Mouse (Mus musculus): ENCODE results near the gene Ece2. TPM values are rescaled to one million over a fixed set of nuclear protein-coding genes. Genes with fewer than 3 reads are reported as not detected.

Gene Ece2
- total RNA-seq, 4 experiments from 2014 or later = 28.2 to 33.5 (median 30.5) TPM

DNA sequence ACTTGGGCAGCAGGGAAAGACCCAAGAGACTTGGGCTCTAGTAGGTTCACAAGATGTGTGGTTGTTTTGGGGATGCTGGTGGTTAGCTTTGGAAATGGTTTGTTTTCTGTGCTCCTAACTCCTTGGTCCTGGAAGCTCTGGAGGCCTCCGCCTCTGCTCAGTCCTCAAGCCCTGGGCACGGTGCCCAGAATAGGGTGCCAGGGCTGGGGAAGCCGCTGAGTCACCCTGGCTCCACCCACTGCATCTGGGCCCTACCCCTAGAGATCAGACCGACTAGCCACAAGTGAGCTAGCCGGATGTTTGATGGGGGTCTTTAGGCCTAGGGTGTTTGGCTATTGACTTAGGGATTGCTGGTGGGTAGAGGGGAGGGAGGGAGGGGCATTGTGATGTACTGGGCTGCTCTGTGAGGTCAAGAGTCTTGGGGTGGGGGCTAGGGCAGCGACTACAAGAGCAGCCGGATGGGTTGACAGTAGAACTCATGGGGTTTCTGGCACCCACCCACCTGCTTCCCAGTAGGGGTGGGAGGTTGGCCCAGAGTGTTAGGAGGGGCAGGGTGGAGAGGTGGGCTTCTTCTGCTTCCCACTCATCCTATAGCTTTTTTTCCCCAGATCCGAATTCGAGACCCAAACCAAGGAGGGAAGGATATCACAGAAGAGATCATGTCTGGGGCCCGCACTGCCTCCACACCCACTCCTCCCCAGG lies 48.5 kb downstream of the Ece2 start:
- peak in 1 of 2 experiments; percentile 80 for DNase-seq (ENCODE audit: low spot score in 2 of 2)

DNA sequence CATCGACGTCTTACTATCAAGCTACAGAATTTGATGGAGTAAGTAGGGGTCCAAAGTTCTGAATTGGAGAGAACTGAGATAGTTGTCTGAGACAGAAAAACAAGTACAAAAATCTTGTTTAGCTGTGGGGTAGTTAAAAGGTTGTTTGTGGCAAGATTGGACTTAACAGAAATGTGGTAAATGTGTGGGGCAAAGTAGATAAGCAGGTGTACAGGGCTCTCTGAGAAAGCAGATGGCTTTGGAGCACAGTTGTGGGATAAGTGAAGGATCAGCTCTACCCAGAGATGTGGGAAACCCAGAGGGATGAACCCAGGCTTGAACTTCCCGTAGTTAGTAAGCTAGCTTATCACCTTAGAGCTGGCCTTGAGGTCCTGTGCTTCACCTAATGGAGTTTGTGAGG lies 61.1 kb downstream of the Ece2 start:
- DNase-seq (ENCODE audit: low spot score in 2 of 2) = no peak

DNA sequence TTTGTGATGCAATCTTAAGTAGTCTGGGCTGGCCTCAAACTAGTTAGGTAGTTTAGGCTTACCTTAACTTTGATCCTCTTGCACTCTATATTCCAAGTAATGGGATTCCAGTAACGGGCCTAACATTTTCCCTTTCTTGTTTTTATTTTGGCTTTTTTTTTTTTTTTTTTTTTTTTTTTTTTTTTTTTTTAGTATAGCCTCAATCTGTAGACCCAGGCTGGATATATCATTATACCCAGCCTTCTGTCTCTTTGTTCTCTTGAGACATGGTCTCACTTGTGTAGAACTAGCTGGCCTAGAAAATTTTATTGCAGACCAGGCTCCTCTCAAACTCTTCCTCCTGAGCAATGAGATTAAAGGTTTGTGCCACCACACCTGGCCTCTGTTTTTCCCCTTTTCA lies 62.0 kb downstream of the Ece2 start:
- DNase-seq (ENCODE audit: low spot score in 2 of 2) = no peak

DNA sequence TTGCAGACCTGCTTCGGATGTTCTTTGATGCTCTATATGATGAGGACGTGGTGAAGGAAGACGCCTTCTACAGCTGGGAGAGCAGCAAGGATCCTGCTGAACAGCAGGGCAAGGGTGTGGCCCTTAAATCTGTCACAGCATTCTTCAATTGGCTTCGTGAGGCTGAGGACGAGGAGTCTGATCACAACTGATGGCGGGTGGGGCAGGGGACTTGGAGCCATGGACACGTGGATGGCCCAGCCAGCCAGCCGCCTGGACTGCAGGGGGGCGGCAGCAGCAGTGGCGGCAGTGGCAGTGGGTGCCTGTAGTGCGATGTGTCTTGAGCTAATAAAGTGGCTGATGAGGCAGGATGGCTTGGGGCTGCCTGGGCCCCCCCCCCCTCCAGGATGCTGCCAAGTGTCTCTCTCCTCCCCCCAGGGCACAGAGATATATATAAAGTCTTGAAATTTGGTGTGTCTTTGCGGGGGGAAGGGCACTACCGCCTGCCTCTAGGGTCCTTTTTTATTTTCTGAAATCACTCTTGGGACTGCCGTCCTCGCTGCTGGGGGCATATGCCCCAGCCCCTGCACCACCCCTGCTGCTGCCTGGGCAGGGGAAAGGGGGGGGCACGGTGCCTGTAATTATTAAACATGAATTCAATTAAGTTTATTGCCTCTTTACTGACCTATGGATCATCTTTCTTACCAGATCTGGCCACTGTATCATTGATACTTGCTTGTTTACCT lies 62.8 kb downstream of the Ece2 start:
- DNase-seq (ENCODE audit: low spot score in 2 of 2) = no peak

DNA sequence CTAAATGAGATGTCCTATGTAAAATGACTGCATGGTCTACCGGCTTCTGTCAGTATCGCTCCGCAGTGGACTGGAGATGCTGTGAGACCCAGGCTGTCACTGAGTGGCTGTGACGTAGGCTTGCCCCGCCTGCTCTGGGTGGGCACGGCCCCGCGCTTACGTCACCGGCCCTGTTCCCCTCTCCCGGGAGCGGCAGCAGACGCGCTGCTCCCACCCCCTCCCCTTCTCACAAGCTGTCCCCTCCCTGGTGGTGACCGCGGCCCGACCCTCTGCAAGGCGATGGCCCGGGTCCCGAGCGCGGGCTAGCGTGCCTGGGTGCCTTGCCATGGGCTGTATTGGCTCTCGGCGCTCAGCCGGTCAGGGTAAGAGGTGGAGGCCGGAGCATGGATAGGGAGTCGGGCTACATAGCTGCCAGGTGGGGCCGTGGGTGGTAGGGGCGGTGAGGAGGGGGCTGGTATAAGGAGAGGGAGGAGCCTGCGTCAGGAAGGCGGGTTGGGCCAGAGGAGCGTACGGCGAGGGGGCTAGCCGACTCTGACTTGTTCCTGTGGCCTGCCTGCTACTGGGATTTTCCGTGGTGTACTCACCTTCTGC lies 63.6 kb downstream of the Ece2 start, which contains the start of gene Fam131a:
Gene Fam131a, plus strand, starts transcription at position 131 of the 591 bp plus-strand sequence.
- peak; percentile 83 to 94 for DNase-seq (ENCODE audit: low spot score in 2 of 2)

DNA sequence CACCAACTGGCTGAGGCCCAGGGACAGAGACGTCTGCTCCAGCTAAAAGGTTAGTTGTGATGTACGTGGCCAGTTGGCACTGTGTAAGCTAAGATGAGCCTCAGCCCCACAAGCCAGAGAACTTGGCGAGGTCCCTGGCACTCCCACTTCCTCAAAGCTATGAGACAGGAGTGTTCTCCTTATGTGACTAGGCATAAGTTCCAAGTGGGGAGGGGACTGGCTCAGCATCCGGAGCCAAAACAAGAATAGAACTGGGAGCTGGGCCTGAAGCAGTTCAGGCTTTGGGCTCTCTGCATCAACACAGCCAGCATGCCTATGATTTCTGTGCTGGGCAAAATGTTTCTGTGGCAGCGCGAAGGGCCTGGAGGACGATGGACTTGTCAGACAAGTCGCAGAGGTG lies 65.2 kb downstream of the Ece2 start:
- peak in 1 of 2 experiments; percentile 90 for DNase-seq (ENCODE audit: low spot score in 2 of 2)

DNA sequence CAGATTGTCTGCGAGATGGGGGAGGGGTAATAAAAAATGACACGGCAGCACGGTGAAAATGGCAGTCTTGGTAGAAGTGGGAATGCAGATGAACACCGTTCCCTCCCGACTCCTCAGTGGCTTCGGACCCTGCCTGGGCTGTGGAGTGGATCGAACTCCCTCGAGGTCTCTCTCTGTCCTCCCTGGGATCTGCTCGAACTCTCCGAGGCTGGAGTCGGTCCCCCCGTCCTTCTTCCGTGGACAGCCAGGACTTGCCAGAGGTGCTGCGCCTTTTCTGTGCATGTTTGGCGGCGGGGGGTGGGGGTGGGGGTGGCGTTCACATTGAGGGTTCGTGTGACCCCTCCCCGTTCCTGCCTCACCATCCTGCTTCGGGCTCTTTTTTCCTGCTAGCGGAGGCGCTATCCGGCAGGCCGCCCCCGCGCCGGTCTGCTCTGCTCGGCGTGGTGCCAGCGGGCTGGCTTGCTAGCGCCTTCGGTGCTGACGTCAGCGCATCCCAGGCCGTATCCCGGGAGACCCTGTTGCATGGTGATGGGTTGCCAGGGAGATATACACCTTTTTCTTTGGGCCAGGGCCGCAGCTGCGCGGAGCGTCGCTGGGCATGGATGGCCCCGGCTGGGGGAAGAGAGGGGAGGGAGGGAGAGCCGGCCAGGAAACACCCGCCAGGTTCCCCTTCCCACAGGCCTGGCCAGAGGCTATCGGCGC lies 66.1 kb downstream of the Ece2 start:
- peak; percentile 88 to 98 for DNase-seq (ENCODE audit: low spot score in 2 of 2)

Small RNAs within 50 kb of the gene (microRNA-seq; reads per million reads assigned to microRNA genes)
- gene Mir1224 = 438 to 446 reads per million in 2 experiments

Other genes with a start within 250 kb of the Ece2 start
- gene Abcc5, start 203.4 kb upstream of the Ece2 start, total RNA-seq (2022) = 100 to 1,000 TPM; 189 to 219 (median 203) TPM
- 10 to 100 TPM; 57.3 to 62.6 (median 59.3) TPM for gene Eif2b5, start 131.0 kb upstream of the Ece2 start, total RNA-seq (2022)
- gene Dvl3, start 112.8 kb upstream of the Ece2 start, total RNA-seq (2022) = 10 to 100 TPM; 50.6 to 55.9 (median 54.9) TPM
- gene Ap2m1, start 94.3 kb upstream of the Ece2 start, total RNA-seq (2022) = 100 to 1,000 TPM; 794 to 854 (median 817) TPM
- gene Abcf3, start 81.3 kb upstream of the Ece2 start, total RNA-seq (2022) = 100 to 1,000 TPM; 102 to 130 (median 119) TPM
- 10 to 100 TPM; 51.3 to 65.5 (median 57.9) TPM for gene Vwa5b2, start 40.4 kb upstream of the Ece2 start, total RNA-seq (2022)
- gene Eef1akmt4, start 18.2 kb upstream of the Ece2 start, total RNA-seq (2022) = 1 to 10 TPM; 1.1 to 2.3 (median 1.7) TPM
- gene Gm49333, start 18.2 kb upstream of the Ece2 start, total RNA-seq (2022) = under 1 TPM in 2 of 4 experiments, not detected in 2; 0.42 to 0.73 TPM
- gene Alg3, start 18.1 kb upstream of the Ece2 start, total RNA-seq (2022) = 10 to 100 TPM in 3 of 4 experiments, 1 to 10 TPM in 1; 8.1 to 15.5 (median 12.3) TPM
- gene Camk2n2, start 8.5 kb upstream of the Ece2 start, total RNA-seq (2022) = 100 to 1,000 TPM; 145 to 169 (median 150) TPM
- gene Psmd2, start 21.8 kb downstream of the Ece2 start, total RNA-seq (2022) = 100 to 1,000 TPM; 222 to 245 (median 230) TPM
- gene Eif4g1, start 38.5 kb downstream of the Ece2 start, total RNA-seq (2022) = 100 to 1,000 TPM; 253 to 267 (median 263) TPM
- gene Fam131a, start 63.4 kb downstream of the Ece2 start, total RNA-seq (2022) = 100 to 1,000 TPM; 271 to 291 (median 283) TPM
- 10 to 100 TPM; 19.6 to 26.6 (median 21.2) TPM for gene Polr2h, start 87.8 kb downstream of the Ece2 start, total RNA-seq (2022)
- 10 to 100 TPM; 63.2 to 75.5 (median 71.9) TPM for gene Clcn2, start 87.9 kb downstream of the Ece2 start, total RNA-seq (2022)
- 10 to 100 TPM; 26.7 to 42.0 (median 32.0) TPM for gene Chrd, start 103.3 kb downstream of the Ece2 start, total RNA-seq (2022)
- 1 to 10 TPM; 5.2 to 7.2 (median 5.8) TPM for gene Thpo, start 104.7 kb downstream of the Ece2 start, total RNA-seq (2022)